8 mouse cellular contexts compared by ENCODE assay signal in the genomic region with DNA sequence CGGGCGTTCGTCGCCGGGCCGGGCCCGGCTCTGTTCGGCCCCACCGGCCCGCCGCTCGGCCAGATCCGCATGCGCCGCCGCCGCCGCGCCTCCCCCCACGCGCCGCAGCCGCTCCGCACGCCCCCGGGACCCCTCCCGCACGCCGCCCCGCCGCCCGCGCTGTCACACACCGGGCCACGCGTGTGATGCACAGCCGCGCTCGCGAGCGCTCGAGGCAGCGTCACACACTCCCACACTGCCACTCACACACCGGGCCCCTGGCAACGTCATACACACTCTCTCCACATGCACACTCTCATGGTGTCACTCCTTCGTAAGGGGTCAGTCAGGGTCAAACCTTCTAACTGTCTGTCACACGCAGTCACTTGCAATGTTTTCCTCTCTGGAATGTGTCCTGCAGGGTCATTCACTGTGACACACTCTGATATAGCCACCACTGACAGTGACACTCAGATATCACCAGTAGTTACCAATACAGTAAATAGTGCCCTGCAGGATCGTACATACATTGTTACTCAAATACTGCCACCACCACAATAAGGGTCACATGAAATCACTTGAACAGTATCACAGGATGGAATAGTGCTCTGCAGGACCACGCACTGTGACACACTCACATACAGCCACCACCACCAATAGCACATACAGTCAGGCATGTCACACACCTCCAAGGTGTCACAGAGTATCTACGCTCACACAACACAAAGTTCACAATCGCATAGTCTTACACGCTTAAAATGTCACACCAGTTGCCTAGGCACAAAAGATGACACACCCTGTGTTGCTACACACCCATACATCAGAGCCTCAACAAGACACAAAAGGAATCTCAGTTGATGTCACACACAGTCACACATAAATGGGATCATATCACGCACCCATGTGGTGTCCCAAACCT. TPM values are rescaled to one million over a fixed set of nuclear protein-coding genes. Genes with fewer than 3 reads are reported as not detected.
A peak's percentile ranks its signal among the peaks of the same experiment; 100 is the strongest.
DNase-seq lines count a peak whose midpoint lies in the region; ATAC-seq and TF ChIP-seq lines count a peak whose summit lies in the region.

No protein-coding gene starts in this region.

- peaks cover 48% of the 10 kb centered on the region for H3K27me3 ChIP-seq in forebrain, embryonic 10.5 days (ENCODE audit: poor library complexity, severe bottlenecking)
- H3K27me3 ChIP-seq in hindbrain, embryonic 11.5 days (ENCODE audit: control insufficient read depth, insufficient read depth, low read length) = peaks cover 18% of the 10 kb centered on the region
- H3K27me3 ChIP-seq in midbrain, embryonic 12.5 days = peaks cover 48% of the 10 kb centered on the region
- peaks cover 17% of the 10 kb centered on the region for H3K27me3 ChIP-seq in stomach, embryonic 16.5 days (ENCODE audit: control insufficient read depth, insufficient read depth, low read length)

- peak overlapping the region; percentile 84 for H3K4me2 ChIP-seq in hindbrain, embryonic 11.5 days (replicated peaks; ENCODE audit: low read depth, low read length)
- peak overlapping the region; percentile 95 for H3K4me2 ChIP-seq in midbrain, embryonic 12.5 days (replicated peaks)
- peak overlapping the region; percentile 91 for H3K4me2 ChIP-seq in stomach, embryonic 16.5 days (ENCODE audit: low read depth, low read length)

- 7% methylated on average over 53 of the region's 53 CpGs for WGBS in forebrain, embryonic 10.5 days
- 14% methylated on average over 32 of the region's 53 CpGs for WGBS in hindbrain, embryonic 11.5 days
- WGBS in midbrain, embryonic 12.5 days = 11% methylated on average over 29 of the region's 53 CpGs
- 7% methylated on average over 52 of the region's 53 CpGs for WGBS in stomach, embryonic 16.5 days

- peak overlapping the region; percentile 66 for H3K4me3 ChIP-seq in forebrain, embryonic 10.5 days
- peak overlapping the region; percentile 45 for H3K4me3 ChIP-seq in hindbrain, embryonic 11.5 days (ENCODE audit: low read depth, low read length)
- peak overlapping the region; percentile 68 for H3K4me3 ChIP-seq in left cerebral cortex, adult 2 months
- peak overlapping the region; percentile 59 for H3K4me3 ChIP-seq in midbrain, embryonic 12.5 days
- H3K4me3 ChIP-seq in stomach, embryonic 16.5 days (replicated peaks; ENCODE audit: low read length) = peak overlapping the region; percentile 69

- H3K27ac ChIP-seq in forebrain, embryonic 10.5 days = peak overlapping the region; percentile 33; the same call in 1 of the 2 replicates
- H3K27ac ChIP-seq in hindbrain, embryonic 11.5 days (ENCODE audit: low read depth, low read length) = no peak overlapping the region
- peak overlapping the region; percentile 84 for H3K27ac ChIP-seq in left cerebral cortex, adult 2 months
- H3K27ac ChIP-seq in midbrain, embryonic 12.5 days (replicated peaks) = no peak overlapping the region
- no peak overlapping the region for H3K27ac ChIP-seq in stomach, embryonic 16.5 days (ENCODE audit: low read length)

- intact Hi-C loops in heart, postnatal 25 days (cut with DNase I) = loop anchor here (5.0 kb wide), 3 partner anchors 61 to 109 kb away; a partner anchor contains a TSS
- intact Hi-C loops in left cerebral cortex, adult 2 months (cut with DNase I) = loop anchor here (1.0 to 5.0 kb wide), 4 partner anchors 27 to 85 kb away; a partner anchor contains a TSS

- peak overlapping the region; percentile 70 for H3K9ac ChIP-seq in hindbrain, embryonic 11.5 days (ENCODE audit: low read depth, low read length)
- peak overlapping the region; percentile 79 for H3K9ac ChIP-seq in midbrain, embryonic 12.5 days (replicated peaks)
- H3K9ac ChIP-seq in stomach, embryonic 16.5 days (ENCODE audit: low read length) = peak overlapping the region; percentile 70

- DNase-seq in heart, adult 18-20 months = peak; percentile 12 to 36
- DNase-seq in heart, postnatal 25 days (ENCODE audit: low spot score) = no peak
- peak; percentile 35 for DNase-seq in adrenal gland, postnatal 25 days
- peak; percentile 18 for DNase-seq in forebrain, embryonic 10.5 days (ENCODE audit: extremely low spot score, low spot score)
- DNase-seq in hindbrain, embryonic 11.5 days (ENCODE audit: low spot score) = peak; percentile 52
- DNase-seq in left cerebral cortex, adult 2 months (ENCODE audit: extremely low spot score in 1 of 2, low spot score in 2 of 2) = peak; percentile 77 to 80

- H3K36me3 ChIP-seq in forebrain, embryonic 10.5 days (replicated peaks) = no peaks in the 10 kb centered on the region
- H3K36me3 ChIP-seq in hindbrain, embryonic 11.5 days (ENCODE audit: control insufficient read depth, insufficient read depth, low read length) = no peaks in the 10 kb centered on the region
- no peaks in the 10 kb centered on the region for H3K36me3 ChIP-seq in midbrain, embryonic 12.5 days
- H3K36me3 ChIP-seq in stomach, embryonic 16.5 days (ENCODE audit: control insufficient read depth, insufficient read depth, low read length) = no peaks in the 10 kb centered on the region

- peaks cover 25% of the 10 kb centered on the region for H3K4me1 ChIP-seq in forebrain, embryonic 10.5 days
- H3K4me1 ChIP-seq in hindbrain, embryonic 11.5 days (replicated peaks; ENCODE audit: control insufficient read depth, insufficient read depth, low read length) = no peaks in the 10 kb centered on the region; the same call in none of the 2 replicates
- H3K4me1 ChIP-seq in midbrain, embryonic 12.5 days = peaks cover 20% of the 10 kb centered on the region
- peaks cover 18% of the 10 kb centered on the region for H3K4me1 ChIP-seq in stomach, embryonic 16.5 days (ENCODE audit: control insufficient read depth, insufficient read depth, low read length)

- no peak for TF ChIP-seq CTCF in left cerebral cortex, adult 2 months (IDR thresholded peaks at IDR 0.05)

- 0 out of 2 replicates have a peak, but pooled peaks have one; percentile 8 for ATAC-seq in hindbrain, embryonic 11.5 days (ENCODE audit: low FRiP score)
- peak; percentile 28 for ATAC-seq in midbrain, embryonic 12.5 days (ENCODE audit: low FRiP score, low read depth)
- no peak for ATAC-seq in stomach, embryonic 16.5 days (ENCODE audit: insufficient read depth, low FRiP score)

- H3K9me3 ChIP-seq in forebrain, embryonic 10.5 days = no peaks in the 10 kb centered on the region
- H3K9me3 ChIP-seq in hindbrain, embryonic 11.5 days (ENCODE audit: control insufficient read depth, low read length) = no peaks in the 10 kb centered on the region
- H3K9me3 ChIP-seq in midbrain, embryonic 12.5 days = no peaks in the 10 kb centered on the region
- no peaks in the 10 kb centered on the region for H3K9me3 ChIP-seq in stomach, embryonic 16.5 days (replicated peaks; ENCODE audit: control insufficient read depth, low read length)

RNA-seq across cellular contexts. Expression of a gene that starts 0.7 kb away (rescaled TPM):
- under 1 TPM; 0.30 to 0.31 TPM for total RNA-seq in heart, adult 18-20 months (2021)
- under 1 TPM; 0.08 to 0.42 TPM for total RNA-seq in heart, postnatal 25 days (2021)
- total RNA-seq in adrenal gland, postnatal 25 days (2021) = 0.62 and 2.1 TPM in 2 replicates
- polyA plus RNA-seq in forebrain, embryonic 10.5 days (2016; fragmentation: Nextera tagmentation; extraction: Ambion mirVana) = 0.20 and 0.37 TPM in 2 replicates
- 0.20 and 0.57 TPM in 2 replicates for polyA plus RNA-seq in hindbrain, embryonic 11.5 days (2014; fragmentation: Nextera tagmentation; extraction: Ambion mirVana)
- total RNA-seq in left cerebral cortex, adult 2 months (2021) = 100 to 1,000 TPM; 153 to 162 TPM
- polyA plus RNA-seq in midbrain, embryonic 12.5 days (2016; fragmentation: Nextera tagmentation; extraction: Ambion mirVana) = 0.67 and 0.78 TPM in 2 replicates
- 0.50 and 0.57 TPM in 2 replicates for polyA plus RNA-seq in stomach, embryonic 16.5 days (2015; fragmentation: Nextera tagmentation; extraction: Ambion mirVana)

RNA-seq across cellular contexts. Expression of a gene that starts 1.0 kb away (rescaled TPM):
- total RNA-seq in heart, adult 18-20 months (2021) = 10 to 100 TPM; 32.4 to 34.3 TPM
- total RNA-seq in heart, postnatal 25 days (2021) = 10 to 100 TPM; 30.1 to 30.5 TPM
- total RNA-seq in adrenal gland, postnatal 25 days (2021) = 51.7 and 52.7 TPM in 2 replicates
- polyA plus RNA-seq in forebrain, embryonic 10.5 days (2016; fragmentation: Nextera tagmentation; extraction: Ambion mirVana) = 34.8 and 45.5 TPM in 2 replicates
- 34.8 and 35.4 TPM in 2 replicates for polyA plus RNA-seq in hindbrain, embryonic 11.5 days (2014; fragmentation: Nextera tagmentation; extraction: Ambion mirVana)
- 10 to 100 TPM; 18.1 to 18.3 TPM for total RNA-seq in left cerebral cortex, adult 2 months (2021)
- polyA plus RNA-seq in midbrain, embryonic 12.5 days (2016; fragmentation: Nextera tagmentation; extraction: Ambion mirVana) = 23.1 and 31.0 TPM in 2 replicates
- polyA plus RNA-seq in stomach, embryonic 16.5 days (2015; fragmentation: Nextera tagmentation; extraction: Ambion mirVana) = 112 and 113 TPM in 2 replicates

RNA-seq across cellular contexts. Expression of a gene that starts 26.8 kb away (rescaled TPM):
- 1 to 10 TPM; 3.3 to 4.3 TPM for total RNA-seq in heart, adult 18-20 months (2021)
- total RNA-seq in heart, postnatal 25 days (2021) = 1 to 10 TPM; 6.4 to 8.0 TPM
- 18.5 and 19.6 TPM in 2 replicates for total RNA-seq in adrenal gland, postnatal 25 days (2021)
- polyA plus RNA-seq in forebrain, embryonic 10.5 days (2016; fragmentation: Nextera tagmentation; extraction: Ambion mirVana) = 21.7 and 24.8 TPM in 2 replicates
- 20.7 and 22.2 TPM in 2 replicates for polyA plus RNA-seq in hindbrain, embryonic 11.5 days (2014; fragmentation: Nextera tagmentation; extraction: Ambion mirVana)
- total RNA-seq in left cerebral cortex, adult 2 months (2021) = 1 to 10 TPM; 3.3 TPM
- 16.5 and 18.7 TPM in 2 replicates for polyA plus RNA-seq in midbrain, embryonic 12.5 days (2016; fragmentation: Nextera tagmentation; extraction: Ambion mirVana)
- polyA plus RNA-seq in stomach, embryonic 16.5 days (2015; fragmentation: Nextera tagmentation; extraction: Ambion mirVana) = 38.1 and 39.4 TPM in 2 replicates

RNA-seq across cellular contexts. Expression of a gene that starts 39.9 kb away (rescaled TPM):
- total RNA-seq in heart, adult 18-20 months (2021) = 1 to 10 TPM; 8.0 to 9.3 TPM
- 10 to 100 TPM in 1 of 2 experiments, 1 to 10 TPM in 1; 7.9 to 13.0 TPM for total RNA-seq in heart, postnatal 25 days (2021)
- total RNA-seq in adrenal gland, postnatal 25 days (2021) = 24.1 and 26.7 TPM in 2 replicates
- polyA plus RNA-seq in forebrain, embryonic 10.5 days (2016; fragmentation: Nextera tagmentation; extraction: Ambion mirVana) = 17.7 and 18.6 TPM in 2 replicates
- 18.4 and 21.0 TPM in 2 replicates for polyA plus RNA-seq in hindbrain, embryonic 11.5 days (2014; fragmentation: Nextera tagmentation; extraction: Ambion mirVana)
- 10 to 100 TPM; 18.8 to 21.7 TPM for total RNA-seq in left cerebral cortex, adult 2 months (2021)
- 11.6 and 14.4 TPM in 2 replicates for polyA plus RNA-seq in midbrain, embryonic 12.5 days (2016; fragmentation: Nextera tagmentation; extraction: Ambion mirVana)
- polyA plus RNA-seq in stomach, embryonic 16.5 days (2015; fragmentation: Nextera tagmentation; extraction: Ambion mirVana) = 42.0 and 45.9 TPM in 2 replicates

RNA-seq across cellular contexts. Expression of a gene that starts 52.4 kb away (rescaled TPM):
- under 1 TPM; 0.57 to 0.62 TPM for total RNA-seq in heart, adult 18-20 months (2021)
- 1 to 10 TPM; 1.2 to 1.6 TPM for total RNA-seq in heart, postnatal 25 days (2021)
- total RNA-seq in adrenal gland, postnatal 25 days (2021) = 2.6 and 2.7 TPM in 2 replicates
- polyA plus RNA-seq in forebrain, embryonic 10.5 days (2016; fragmentation: Nextera tagmentation; extraction: Ambion mirVana) = 3.1 TPM in 2 replicates
- 0.53 and 1.0 TPM in 2 replicates for polyA plus RNA-seq in hindbrain, embryonic 11.5 days (2014; fragmentation: Nextera tagmentation; extraction: Ambion mirVana)
- total RNA-seq in left cerebral cortex, adult 2 months (2021) = under 1 TPM; 0.47 to 0.50 TPM
- polyA plus RNA-seq in midbrain, embryonic 12.5 days (2016; fragmentation: Nextera tagmentation; extraction: Ambion mirVana) = 2.5 and 3.1 TPM in 2 replicates
- polyA plus RNA-seq in stomach, embryonic 16.5 days (2015; fragmentation: Nextera tagmentation; extraction: Ambion mirVana) = 3.7 and 4.0 TPM in 2 replicates

Comparison
In these comparisons a context has a peak if more than half of its experiments do, and no peak if none do; other contexts are left out.
1. H3K27ac ChIP-seq: peak in forebrain, embryonic 10.5 days (single experiment) and left cerebral cortex, adult 2 months (single experiment); none in hindbrain, embryonic 11.5 days (single experiment), midbrain, embryonic 12.5 days (single experiment) and stomach, embryonic 16.5 days (single experiment).
2. RNA of a gene that starts 0.7 kb away (total RNA-seq): 153 to 162 TPM in left cerebral cortex, adult 2 months; 0.62 to 2.1 TPM in adrenal gland, postnatal 25 days, 0.08 to 0.42 TPM in heart, postnatal 25 days and 0.30 to 0.31 TPM in heart, adult 18-20 months; every median in the first group is over 10 times any median in the second.
3. Peak in every context shown above with its lines, with median percentiles within 50 percentile points of each other: H3K4me3 ChIP-seq, H3K4me2 ChIP-seq and H3K9ac ChIP-seq.